Mouse (Mus musculus) telencephalon, adult 2 months (tissue): ENCODE data around the gene Olfr203.
"Not testable (repeated sequence)": the region's sequence is repeated elsewhere in the genome, so short reads cannot be mapped to it uniquely, and the experiment has no call there.

ENCODE experiments used
- DNase-seq: peaks from one replicate; pipeline ENCODE4 v3.0.0-alpha.2; 2011; ENCODE audit warnings: low read depth, low spot score

Olfr203 gene

GRCm38 (mm10) chr16:59298581-59298980 lies at the start of gene Olfr203:
Gene Olfr203, plus strand, starts transcription at chr16:59298881.
- DNase-seq, result no peak

DNA sequence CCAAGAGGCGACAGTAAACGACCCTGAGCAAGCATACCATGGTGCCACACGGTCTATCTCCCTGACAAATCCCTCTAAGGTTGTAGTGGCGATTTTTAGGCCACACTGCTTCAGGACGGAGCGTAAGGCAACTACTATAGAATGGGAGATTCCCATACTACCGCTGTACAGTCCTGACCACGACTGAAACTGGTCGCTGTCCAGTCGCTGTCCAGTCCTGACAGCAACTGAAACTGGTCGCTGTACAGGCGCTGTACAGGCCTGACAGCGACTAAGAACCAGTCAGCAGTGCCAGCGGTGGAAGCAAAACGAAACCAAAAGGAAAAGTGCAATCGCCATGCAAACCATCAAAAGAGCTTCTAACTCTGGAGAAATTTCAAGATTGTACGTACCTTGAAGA lies 49.0 kb upstream of the Olfr203 start:
- DNase-seq, result no peak

GRCm38 (mm10) chr16:59269097-59269496 lies 29.6 kb upstream of the Olfr203 start:
- not testable (repeated sequence) for DNase-seq

DNA sequence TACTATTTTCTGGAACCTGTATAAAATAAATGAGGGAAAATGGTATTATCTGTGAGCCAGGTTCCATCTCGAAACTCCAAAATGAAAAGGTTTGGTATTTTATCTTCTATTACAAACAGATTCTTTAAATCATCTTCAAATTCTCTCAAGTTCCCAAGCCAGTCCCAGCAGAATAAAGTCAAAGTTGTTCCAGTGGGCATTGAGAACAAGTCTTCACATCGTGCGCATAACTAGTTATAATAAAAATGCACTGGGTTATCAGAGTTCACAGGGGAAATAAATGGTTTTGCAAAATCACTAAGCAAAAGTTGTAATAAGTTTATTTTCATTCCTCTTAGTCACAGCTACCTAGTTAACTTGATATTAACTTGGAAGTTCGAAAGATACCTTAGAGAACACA lies 26.1 kb upstream of the Olfr203 start, which contains the start of gene Olfr201:
Gene Olfr201 (minus strand): TSS at position 101 of the 400 bp plus-strand sequence.
- not testable (repeated sequence) for DNase-seq

DNA sequence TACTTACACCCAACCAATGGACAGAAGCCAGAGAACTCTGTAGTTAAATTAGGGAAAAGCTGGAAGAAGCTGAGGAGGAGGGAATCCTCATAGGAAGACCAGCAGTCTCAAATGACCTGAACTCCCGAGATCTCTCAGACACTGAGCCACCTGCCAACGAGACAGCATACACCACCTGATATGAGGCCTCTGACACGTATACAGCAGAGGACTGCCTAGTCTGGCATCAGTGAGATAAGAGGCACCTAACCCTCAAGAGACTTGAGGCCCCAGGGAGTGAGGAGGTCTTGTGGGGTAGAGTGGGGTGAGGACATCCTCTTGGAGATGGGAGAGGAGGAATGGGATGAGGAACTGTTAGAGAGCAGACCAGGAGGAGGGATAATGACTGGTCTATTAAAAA lies 18.1 kb upstream of the Olfr203 start:
- no peak for DNase-seq

DNA sequence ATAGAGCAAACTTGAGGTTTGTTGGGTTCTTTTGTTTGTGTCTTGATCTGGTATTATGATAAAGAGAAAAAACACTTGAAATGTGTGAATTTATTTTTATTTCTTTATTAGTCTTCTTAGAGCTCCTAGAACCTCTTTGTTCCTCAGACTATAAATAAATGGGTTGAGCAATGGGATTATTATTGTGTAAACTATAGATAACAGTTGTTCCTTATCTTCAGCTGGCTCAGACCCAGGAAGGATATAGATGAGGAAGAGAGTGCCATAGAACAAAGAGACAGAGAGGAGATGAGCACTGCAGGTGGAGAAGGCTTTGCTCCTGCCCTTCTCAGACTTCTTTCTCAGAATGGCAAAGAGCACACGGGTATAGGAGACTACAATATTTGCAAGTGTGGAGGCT lies 15.2 kb upstream of the Olfr203 start:
- DNase-seq, result no peak

DNA sequence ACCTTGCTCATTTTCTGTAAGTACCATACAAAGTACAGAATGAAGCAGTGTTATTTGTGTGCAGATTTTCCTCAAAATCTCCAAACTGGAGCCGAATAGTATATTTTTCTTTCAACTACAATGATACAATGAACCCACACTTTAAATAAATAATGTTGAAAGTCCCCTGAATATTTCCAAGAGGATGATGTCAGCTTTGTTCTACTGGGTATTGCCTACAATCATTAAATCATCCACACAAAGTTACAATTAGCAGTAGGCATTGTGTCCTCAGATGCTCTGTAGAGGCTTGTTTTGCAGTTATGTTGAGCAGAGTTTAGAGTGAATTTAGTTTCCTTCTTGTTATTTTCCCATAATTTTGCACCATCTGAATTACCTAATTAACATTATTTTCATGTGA lies 12.0 kb upstream of the Olfr203 start, which contains the start of gene Olfr202:
Gene Olfr202 (minus strand): TSS at position 101 of the 400 bp plus-strand sequence.
- no peak for DNase-seq

- DNase-seq, result not testable (repeated sequence)
These were observed 11.1 kb upstream of the Olfr203 start for GRCm38 (mm10) chr16:59287576-59287975.

DNA sequence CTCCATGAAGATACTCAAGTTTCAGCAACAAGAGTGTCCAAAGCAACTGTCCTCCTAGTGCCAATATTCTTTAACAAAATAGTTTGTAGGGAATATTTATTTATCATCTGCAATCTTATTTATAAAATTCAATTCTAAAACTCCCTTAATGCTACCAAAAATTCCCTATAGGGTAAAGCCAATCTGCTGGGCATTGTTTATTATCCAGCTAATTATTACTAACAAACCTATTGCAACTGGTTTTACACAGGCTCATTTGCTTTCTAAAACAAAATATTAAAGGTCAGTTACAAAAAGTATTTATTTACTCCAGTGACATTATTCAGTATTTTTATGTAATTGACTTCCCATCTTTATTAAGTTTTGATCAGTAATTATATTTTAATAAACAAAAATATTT lies 19.5 kb downstream of the Olfr203 start, which contains the start of gene Olfr204:
Gene Olfr204 (minus strand): TSS at position 101 of the 400 bp plus-strand sequence.
- no peak for DNase-seq

GRCm38 (mm10) chr16:59323262-59323661 lies 24.6 kb downstream of the Olfr203 start:
- not testable (repeated sequence) for DNase-seq

DNA sequence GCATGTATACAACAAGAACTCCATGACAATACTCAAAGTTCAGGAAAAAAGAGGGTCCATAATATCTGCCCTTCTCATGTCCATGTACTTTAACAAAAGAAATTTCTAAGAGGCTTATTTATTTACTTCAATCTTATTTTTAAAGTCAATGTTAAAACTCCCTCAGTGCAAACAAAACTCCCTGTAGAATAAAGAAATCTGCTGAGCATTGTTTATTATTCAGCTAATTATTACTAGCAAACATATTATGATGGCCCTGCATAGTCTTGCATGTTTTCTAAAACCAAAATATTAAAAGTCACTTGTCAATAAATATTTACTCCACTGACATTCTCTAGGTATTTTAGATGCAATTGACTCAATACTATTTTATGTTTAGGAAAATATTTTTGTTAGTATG lies 32.4 kb downstream of the Olfr203 start, which contains the start of gene Olfr205:
Gene Olfr205 (minus strand): TSS at position 101 of the 400 bp plus-strand sequence.
- no peak for DNase-seq

- no peak for DNase-seq
These were observed 50.5 kb downstream of the Olfr203 start, which contains the start of gene Olfr206 for GRCm38 (mm10) chr16:59349146-59349545. Gene Olfr206, minus strand, starts transcription at chr16:59349246.
